In genomic region chr11:32800929-32801375, GRCm38 (mm10) we compare ENCODE assay signal across 13 mouse cellular contexts. TPM values are rescaled to one million over a fixed set of nuclear protein-coding genes. Genes with fewer than 3 reads are reported as not detected.
DNase-seq lines count a peak whose midpoint lies in the region; ATAC-seq and TF ChIP-seq lines count a peak whose summit lies in the region.
"Had no signal": no experiment of that assay in that cellular context is flagged by ENCODE, and none has a peak within 500 bp of the region (broad histone marks: within the 10 kb centered on the region; RNA-seq: fewer than 3 reads in every experiment).

No protein-coding gene starts in this region.

- no peaks in the 10 kb centered on the region for H3K27me3 ChIP-seq in forebrain, embryonic 15.5 days
- H3K27me3 ChIP-seq in limb, embryonic 12.5 days, result no peaks in the 10 kb centered on the region

- peak; percentile 41; the same call in 1 of the 2 replicates for ATAC-seq in forebrain, embryonic 15.5 days (replicated peaks)
- no peak for ATAC-seq in limb, embryonic 12.5 days (ENCODE audit: insufficient number of reproducible peaks, insufficient read depth, low FRiP score, low TSS enrichment, low read depth)
- ATAC-seq: liver, postnatal 0 days had no signal

- no peaks in the 10 kb centered on the region for H3K9me3 ChIP-seq in forebrain, embryonic 15.5 days
- H3K9me3 ChIP-seq in limb, embryonic 12.5 days, result 0 out of 2 replicates have a peak, but pooled peaks cover 3% of the 10 kb centered on the region

- H3K4me3 ChIP-seq in lung, adult 2 months (replicated peaks; ENCODE audit: extremely low read depth, low read depth, low read length), result no peak overlapping the region
- H3K4me3 ChIP-seq in forebrain, embryonic 15.5 days, result no peak overlapping the region
- H3K4me3 ChIP-seq in limb, embryonic 12.5 days (replicated peaks), result no peak overlapping the region

- no peaks in the 10 kb centered on the region; the same call in 1 of the 2 replicates for H3K4me1 ChIP-seq in lung, adult 2 months (ENCODE audit: control insufficient read depth, insufficient read depth, low read length)
- peaks cover 13% of the 10 kb centered on the region for H3K4me1 ChIP-seq in forebrain, embryonic 15.5 days
- peaks cover 33% of the 10 kb centered on the region for H3K4me1 ChIP-seq in limb, embryonic 12.5 days (replicated peaks)

- no peak for TF ChIP-seq CTCF in lung, adult 2 months (IDR thresholded peaks at IDR 0.05; ENCODE audit: insufficient read depth, low read length)

- no peak for TF ChIP-seq POLR2A in lung, adult 2 months (IDR thresholded peaks at IDR 0.05; ENCODE audit: borderline replicate concordance, extremely low read depth, low read depth, low read length)

- H3K9ac ChIP-seq in forebrain, embryonic 15.5 days (replicated peaks), result no peak overlapping the region
- H3K9ac ChIP-seq in limb, embryonic 12.5 days (replicated peaks), result no peak overlapping the region
- H3K9ac ChIP-seq: liver, postnatal 0 days had no signal

- H3K27ac ChIP-seq in forebrain, embryonic 15.5 days (replicated peaks), result peak overlapping the region; percentile 42
- peak overlapping the region; percentile 67 for H3K27ac ChIP-seq in limb, embryonic 12.5 days

- intact Hi-C loops in heart, postnatal 14 days (cut with DNase I), result no loop called here

- DNase-seq in embryo, embryonic 10 days (ENCODE audit: low spot score), result peak; percentile 19
- no peak for DNase-seq in embryo, embryonic 9.5 days (ENCODE audit: extremely low spot score)
- peak; percentile 5 for DNase-seq in lung, postnatal 36 days
- no peak for DNase-seq in lung, adult 2 months
- DNase-seq in Muller cell, postnatal 12 days (ENCODE audit: inconsistent ontology term), result no peak
- no peak for DNase-seq in heart, postnatal 14 days
- DNase-seq: heart, adult 18-20 months; liver, postnatal 0 days; thymus, postnatal 14 days had no signal

- no peaks in the 10 kb centered on the region for H3K36me3 ChIP-seq in forebrain, embryonic 15.5 days
- no peaks in the 10 kb centered on the region for H3K36me3 ChIP-seq in limb, embryonic 12.5 days

- no peak overlapping the region for H3K4me2 ChIP-seq in forebrain, embryonic 15.5 days (replicated peaks)
- H3K4me2 ChIP-seq in limb, embryonic 12.5 days, result no peak overlapping the region

- WGBS in lung, adult 2 months, result 57% methylated on average over 7 of the region's 7 CpGs
- WGBS in forebrain, embryonic 15.5 days, result 33% methylated on average over 7 of the region's 7 CpGs
- WGBS in limb, embryonic 12.5 days, result 21% methylated on average over 7 of the region's 7 CpGs

RNA-seq across cellular contexts. Expression of gene Smim23, which starts 23.5 kb away (rescaled TPM):
- not detected in 2 replicates for polyA plus RNA-seq in lung, adult 2 months (2012; rRNA removed)
- polyA plus RNA-seq in forebrain, embryonic 15.5 days (2015; fragmentation: Nextera tagmentation; extraction: Ambion mirVana), result not detected in 2 replicates
- polyA plus RNA-seq in limb, embryonic 12.5 days (2016; fragmentation: Nextera tagmentation; extraction: Ambion mirVana), result not detected in 2 replicates
- total RNA-seq in heart, postnatal 14 days (2021), result not detected
- total RNA-seq: heart, adult 18-20 months; MEL had no signal
- polyA plus RNA-seq: intestine, embryonic 14.5 days; liver, postnatal 0 days had no signal

Comparison
In these comparisons a context has a peak if more than half of its experiments do, and no peak if none do; other contexts are left out.
1. DNase-seq: peak in embryo, embryonic 10 days (single experiment) and lung, postnatal 36 days (single experiment); none in embryo, embryonic 9.5 days (single experiment), lung, adult 2 months (single experiment), Muller cell, postnatal 12 days (single experiment) and heart, postnatal 14 days (0 of 2).